Mouse (Mus musculus): ENCODE data around the gene Tdrd7. TPM values are rescaled to one million over a fixed set of nuclear protein-coding genes. Genes with fewer than 3 reads are reported as not detected.

Tdrd7 gene
- polyA plus RNA-seq, 1 experiment from 2014 or later = 17.2 TPM

DNA sequence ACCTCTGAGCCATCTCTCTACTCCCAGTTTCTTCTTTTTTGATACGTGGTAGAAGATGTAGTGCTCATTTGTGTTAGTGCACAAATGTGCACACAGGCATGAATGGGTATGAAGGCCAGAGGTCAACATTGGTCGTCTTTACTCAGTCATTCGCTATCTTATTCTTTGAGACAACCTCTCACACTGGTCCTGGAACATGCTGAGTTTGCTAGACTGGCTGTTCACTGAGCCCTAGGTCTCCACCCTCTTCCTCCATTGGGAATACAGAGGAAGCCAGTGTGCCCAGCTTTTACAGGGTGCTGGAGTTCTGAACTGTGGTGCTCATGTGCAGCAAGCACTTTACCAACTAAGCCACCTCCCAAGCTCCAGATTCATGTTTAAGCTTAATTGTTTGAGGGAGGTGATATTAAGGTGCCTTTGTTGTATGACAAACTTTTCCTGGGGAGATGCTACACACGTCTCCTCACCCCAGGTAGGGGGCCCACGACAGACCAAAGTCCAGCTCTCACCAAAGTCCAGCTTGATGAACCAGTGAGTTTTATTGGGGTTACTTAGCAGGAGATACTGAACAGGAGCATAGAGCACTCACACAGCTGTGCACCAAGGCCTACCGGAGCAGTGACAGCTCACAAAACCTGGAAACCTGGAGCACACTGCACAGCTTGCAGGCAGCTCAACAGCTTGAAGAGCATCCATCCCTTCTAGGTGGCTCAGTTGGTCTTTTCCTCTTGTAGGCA, 12.0 kb downstream of the Tdrd7 start:
- Histone ChIP-seq H3K27me3 (no peaks in the 10 kb centered on the region), H3K9me3 (replicated peaks) (no peaks in the 10 kb centered on the region), H3K27ac (no peak overlapping the region), H3K36me3 (no peaks in the 10 kb centered on the region), H3K4me2 (no peak overlapping the region), H3K4me3 (no peak overlapping the region), H3K9ac (no peak overlapping the region), H3K4me1 (replicated peaks) (peaks cover 11% of the 10 kb centered on the region)
- WGBS = 81% methylated on average over 6 of the region's 6 CpGs
- no peak for ATAC-seq (replicated peaks; ENCODE audit: insufficient number of reproducible peaks, insufficient read depth, low FRiP score, low read depth)

DNA sequence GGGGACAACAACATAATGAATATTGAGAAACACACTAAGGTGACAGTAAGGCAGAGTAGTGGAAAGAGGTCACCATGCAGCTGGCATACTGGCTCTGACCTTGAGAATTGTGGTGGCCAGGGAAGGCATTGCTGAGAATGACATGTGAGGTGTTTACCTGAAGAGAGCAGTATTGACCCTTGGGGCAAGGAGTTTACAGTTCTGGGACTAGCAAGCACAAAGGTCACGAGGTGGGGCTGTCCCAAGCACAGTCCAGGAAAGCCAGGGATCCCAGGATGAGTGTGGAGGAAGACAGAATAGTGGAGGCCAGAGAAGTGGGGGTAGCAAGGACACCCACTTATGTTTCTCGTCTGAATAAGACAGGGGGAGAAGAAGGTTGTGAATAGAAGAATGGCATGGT, 14.8 kb downstream of the Tdrd7 start:
- Histone ChIP-seq H3K9ac (no peak overlapping the region), H3K36me3 (no peaks in the 10 kb centered on the region), H3K27ac (no peak overlapping the region), H3K4me1 (replicated peaks) (no peaks in the 10 kb centered on the region), H3K4me3 (no peak overlapping the region), H3K4me2 (no peak overlapping the region), H3K27me3 (no peaks in the 10 kb centered on the region), H3K9me3 (replicated peaks) (no peaks in the 10 kb centered on the region)
- WGBS = 54% methylated on average over 2 of the region's 2 CpGs
- no peak for ATAC-seq (replicated peaks; ENCODE audit: insufficient number of reproducible peaks, insufficient read depth, low FRiP score, low read depth)

DNA sequence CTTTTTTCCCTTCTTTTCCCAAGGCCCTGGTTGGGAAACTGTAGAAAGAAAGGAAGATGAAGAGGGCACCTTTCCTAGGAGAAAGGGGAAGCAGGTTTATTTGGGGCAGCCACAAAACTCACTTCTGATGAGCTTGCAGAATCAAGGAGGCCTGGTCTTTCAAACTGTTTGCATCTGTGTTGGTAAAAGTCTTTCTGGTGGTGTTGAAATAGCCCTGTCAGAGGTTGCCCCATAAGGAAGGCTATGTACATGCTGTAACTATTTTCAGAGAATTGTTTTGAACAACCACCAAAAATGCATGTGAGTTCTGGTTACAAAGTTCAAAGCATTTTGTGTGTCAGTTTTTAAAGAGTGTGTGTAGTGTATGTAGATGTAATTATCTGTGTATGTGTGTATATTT, 15.9 kb downstream of the Tdrd7 start:
- Histone ChIP-seq H3K27me3 (no peaks in the 10 kb centered on the region), H3K27ac (no peak overlapping the region), H3K9ac (no peak overlapping the region), H3K4me1 (replicated peaks) (no peaks in the 10 kb centered on the region), H3K9me3 (replicated peaks) (no peaks in the 10 kb centered on the region), H3K4me2 (no peak overlapping the region), H3K4me3 (no peak overlapping the region), H3K36me3 (no peaks in the 10 kb centered on the region)
- no peak for ATAC-seq (replicated peaks; ENCODE audit: insufficient number of reproducible peaks, insufficient read depth, low FRiP score, low read depth)

DNA sequence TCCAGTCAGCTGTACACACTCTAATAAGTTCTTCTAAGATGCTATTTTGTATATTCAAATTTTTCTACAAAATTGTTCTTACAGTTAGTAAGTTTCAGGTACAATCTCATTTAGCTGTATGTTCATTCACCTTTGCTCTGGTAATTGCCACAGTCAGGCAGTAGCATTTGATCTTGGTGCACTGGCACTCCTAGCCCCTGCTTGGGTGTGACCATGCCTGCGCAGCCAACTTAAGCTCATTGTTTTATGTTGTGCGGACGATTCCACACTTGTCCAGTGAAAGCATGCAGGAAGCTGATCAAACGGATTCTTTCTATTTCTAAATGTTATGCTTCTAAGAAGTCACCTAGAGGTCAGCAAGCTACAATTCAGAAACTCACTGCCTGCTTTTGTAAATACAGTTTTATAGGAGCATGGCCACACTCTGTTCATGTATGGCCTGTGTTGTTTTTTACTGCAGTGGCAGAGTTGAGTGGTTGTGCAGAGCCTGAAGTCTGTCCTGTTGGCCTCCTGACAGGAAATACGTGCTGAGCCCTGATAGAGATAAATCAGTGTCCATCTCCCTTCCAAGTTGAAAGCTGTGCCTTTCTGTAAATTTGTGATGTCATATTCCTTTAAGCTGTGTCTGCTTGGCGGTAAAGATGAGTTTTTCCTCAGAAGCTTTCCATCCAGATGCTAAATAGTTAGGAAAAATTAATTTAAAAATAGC, 25.4 kb downstream of the Tdrd7 start:
- no peak overlapping the region for H3K9ac ChIP-seq
- no peak overlapping the region for H3K4me3 ChIP-seq
- no peak overlapping the region for H3K4me2 ChIP-seq
- ATAC-seq (replicated peaks; ENCODE audit: insufficient number of reproducible peaks, insufficient read depth, low FRiP score, low read depth) = no peak
- H3K27me3 ChIP-seq = no peaks in the 10 kb centered on the region
- H3K36me3 ChIP-seq = peaks cover 11% of the 10 kb centered on the region; the same call in 1 of the 2 replicates
- H3K27ac ChIP-seq = peak overlapping the region; percentile 2; the same call in 1 of the 2 replicates
- H3K4me1 ChIP-seq (replicated peaks) = peaks cover 6% of the 10 kb centered on the region
- no peaks in the 10 kb centered on the region for H3K9me3 ChIP-seq (replicated peaks)
- WGBS = 42% methylated on average over 6 of the region's 6 CpGs

DNA sequence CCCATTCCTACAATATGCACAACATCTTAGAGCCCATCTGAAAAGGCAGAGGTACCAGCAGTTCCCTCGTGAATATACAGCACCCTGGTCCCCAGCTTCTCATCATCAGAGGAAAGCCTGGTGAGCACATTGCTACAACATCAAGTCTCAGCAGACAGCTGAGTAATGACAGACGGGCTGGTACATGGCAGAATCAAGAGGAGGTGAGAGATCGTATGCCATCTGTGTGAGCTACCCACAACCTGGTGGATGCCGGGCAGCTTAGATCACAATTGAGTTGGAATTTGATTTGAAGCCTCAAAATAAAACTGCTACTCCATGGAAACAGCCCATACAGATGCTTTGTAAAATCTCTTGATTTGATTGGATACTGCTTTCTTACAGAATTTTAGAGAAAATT, 33.4 kb downstream of the Tdrd7 start:
- H3K9ac ChIP-seq = no peak overlapping the region
- no peak overlapping the region for H3K4me2 ChIP-seq
- 78% methylated on average over 4 of the region's 4 CpGs for whole genome bisulfite sequencing
- H3K36me3 ChIP-seq = 0 out of 2 replicates have a peak, but pooled peaks cover 5% of the 10 kb centered on the region
- no peak overlapping the region for H3K4me3 ChIP-seq
- no peak for ATAC-seq (replicated peaks; ENCODE audit: insufficient number of reproducible peaks, insufficient read depth, low FRiP score, low read depth)
- H3K4me1 ChIP-seq (replicated peaks) = no peaks in the 10 kb centered on the region
- no peak overlapping the region for H3K27ac ChIP-seq
- H3K9me3 ChIP-seq (replicated peaks) = no peaks in the 10 kb centered on the region
- H3K27me3 ChIP-seq = no peaks in the 10 kb centered on the region

DNA sequence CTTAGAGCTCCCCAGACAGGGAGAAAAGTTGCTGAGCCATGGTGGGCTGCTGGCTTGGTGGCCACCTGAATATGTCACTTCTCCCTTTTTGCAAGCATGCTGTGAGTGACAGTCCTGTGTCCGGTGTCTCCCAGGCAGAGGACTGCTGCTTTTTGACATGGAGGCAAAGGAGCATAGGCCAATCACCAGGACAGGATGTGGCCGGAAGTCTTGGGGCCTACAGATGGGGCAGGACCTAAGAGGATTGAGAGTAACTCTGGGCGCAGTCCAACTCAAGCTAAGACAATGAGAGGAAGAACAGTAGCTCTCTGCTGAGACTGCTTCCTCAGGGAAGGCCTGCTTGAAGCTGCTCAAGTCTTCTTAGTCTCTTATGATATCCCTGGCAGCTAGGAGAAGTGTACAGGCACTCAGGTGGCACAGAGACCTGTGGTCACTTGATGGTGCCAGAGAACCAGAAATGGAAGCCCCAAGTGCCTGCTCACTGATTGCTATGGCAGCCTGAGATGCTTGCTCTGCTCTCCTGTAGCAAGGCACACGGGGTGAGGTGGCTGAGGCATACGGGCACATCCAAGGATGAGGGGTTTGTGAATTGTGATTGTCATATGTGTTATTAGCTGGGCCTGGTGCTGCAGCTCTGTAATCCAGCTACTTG, 43.1 kb downstream of the Tdrd7 start:
- Histone ChIP-seq H3K9me3 (replicated peaks) (no peaks in the 10 kb centered on the region), H3K27ac (peak overlapping the region; percentile 55), H3K27me3 (no peaks in the 10 kb centered on the region), H3K36me3 (peaks cover 9% of the 10 kb centered on the region), H3K4me3 (no peak overlapping the region), H3K4me1 (replicated peaks) (0 out of 2 replicates have a peak, but pooled peaks cover 4% of the 10 kb centered on the region), H3K4me2 (no peak overlapping the region), H3K9ac (no peak overlapping the region)
- ATAC-seq (replicated peaks; ENCODE audit: insufficient number of reproducible peaks, insufficient read depth, low FRiP score, low read depth) = peak; percentile 35; the same call in 1 of the 2 replicates
- WGBS = 74% methylated on average over 5 of the region's 5 CpGs

DNA sequence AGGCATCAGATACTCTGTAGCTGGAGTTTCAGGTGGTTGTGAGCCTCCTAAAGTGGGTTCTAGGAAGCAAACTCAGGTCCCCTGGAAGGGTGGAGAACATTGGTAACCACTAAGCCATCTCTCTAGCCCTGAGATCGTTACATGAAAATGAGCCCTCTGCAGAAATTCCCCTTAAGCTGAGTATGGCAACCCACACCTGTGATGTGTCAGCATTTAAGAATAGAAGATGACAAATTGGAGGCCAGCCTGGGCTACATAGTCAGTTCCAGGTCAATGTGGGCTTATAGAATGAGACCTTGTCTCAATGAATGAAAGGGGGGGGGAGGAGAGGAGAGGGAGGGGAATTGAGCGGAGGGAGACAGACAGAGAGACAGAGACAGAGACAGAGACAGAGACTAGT, 46.6 kb downstream of the Tdrd7 start:
- H3K36me3 ChIP-seq = peaks cover 16% of the 10 kb centered on the region
- ATAC-seq (replicated peaks; ENCODE audit: insufficient number of reproducible peaks, insufficient read depth, low FRiP score, low read depth) = no peak
- no peak overlapping the region for H3K27ac ChIP-seq
- WGBS = 83% methylated on average over 2 of the region's 2 CpGs
- no peak overlapping the region for H3K4me2 ChIP-seq
- no peaks in the 10 kb centered on the region for H3K9me3 ChIP-seq (replicated peaks)
- H3K27me3 ChIP-seq = no peaks in the 10 kb centered on the region
- H3K4me1 ChIP-seq (replicated peaks) = 0 out of 2 replicates have a peak, but pooled peaks cover 4% of the 10 kb centered on the region
- no peak overlapping the region for H3K9ac ChIP-seq
- H3K4me3 ChIP-seq = no peak overlapping the region

DNA sequence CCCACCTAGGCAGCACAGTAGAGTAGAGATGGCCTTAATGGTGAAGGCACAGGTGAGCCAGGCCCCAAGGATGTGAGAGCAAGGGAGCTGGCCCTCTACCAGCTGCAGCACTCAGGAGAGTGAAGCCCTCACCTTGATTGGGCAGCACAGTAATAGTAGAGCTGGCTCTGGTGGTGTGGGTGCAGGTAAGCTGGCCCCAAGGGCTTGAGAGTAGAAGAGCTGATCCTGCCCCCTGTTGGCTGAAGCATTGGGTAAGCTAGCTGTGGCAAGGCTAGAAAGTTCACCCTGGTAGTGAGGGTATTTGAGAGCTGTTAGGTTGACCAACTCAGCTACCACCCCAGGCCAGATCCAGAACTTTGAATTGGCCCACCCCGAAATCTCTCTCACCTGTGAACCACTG, 50.5 kb downstream of the Tdrd7 start:
- H3K4me2 ChIP-seq = no peak overlapping the region
- no peaks in the 10 kb centered on the region for H3K27me3 ChIP-seq
- H3K4me1 ChIP-seq (replicated peaks) = no peaks in the 10 kb centered on the region
- H3K27ac ChIP-seq = no peak overlapping the region
- peaks cover 23% of the 10 kb centered on the region for H3K36me3 ChIP-seq
- no peak overlapping the region for H3K4me3 ChIP-seq
- no peak overlapping the region for H3K9ac ChIP-seq
- no peaks in the 10 kb centered on the region for H3K9me3 ChIP-seq (replicated peaks)
- WGBS = 88% methylated on average over 1 of the region's 1 CpGs
- no peak for ATAC-seq (replicated peaks; ENCODE audit: insufficient number of reproducible peaks, insufficient read depth, low FRiP score, low read depth)

DNA sequence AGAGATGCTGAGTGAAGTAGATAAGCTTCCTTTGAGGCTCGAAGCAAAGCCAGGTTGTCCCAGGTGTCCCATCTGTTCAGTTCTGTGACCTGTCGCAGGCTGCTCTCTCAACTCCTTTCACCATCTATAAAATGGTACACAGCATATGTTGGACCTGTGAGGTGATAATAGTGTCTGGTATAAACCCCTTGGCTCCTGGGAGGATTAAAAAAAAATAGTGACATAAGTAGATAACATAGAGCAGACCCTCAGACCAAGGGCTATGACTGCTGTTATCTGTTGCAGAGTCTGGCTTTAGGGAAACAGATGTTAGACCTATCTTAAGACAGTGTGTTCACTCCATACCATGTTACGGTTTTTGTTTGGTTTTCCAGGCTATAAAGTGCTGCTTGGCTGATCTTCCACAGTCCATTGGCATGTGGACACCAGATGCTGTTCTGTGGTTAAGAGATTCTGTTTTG, 57.9 kb downstream of the Tdrd7 start:
- H3K36me3 ChIP-seq = peaks cover 5% of the 10 kb centered on the region; the same call in 1 of the 2 replicates

DNA sequence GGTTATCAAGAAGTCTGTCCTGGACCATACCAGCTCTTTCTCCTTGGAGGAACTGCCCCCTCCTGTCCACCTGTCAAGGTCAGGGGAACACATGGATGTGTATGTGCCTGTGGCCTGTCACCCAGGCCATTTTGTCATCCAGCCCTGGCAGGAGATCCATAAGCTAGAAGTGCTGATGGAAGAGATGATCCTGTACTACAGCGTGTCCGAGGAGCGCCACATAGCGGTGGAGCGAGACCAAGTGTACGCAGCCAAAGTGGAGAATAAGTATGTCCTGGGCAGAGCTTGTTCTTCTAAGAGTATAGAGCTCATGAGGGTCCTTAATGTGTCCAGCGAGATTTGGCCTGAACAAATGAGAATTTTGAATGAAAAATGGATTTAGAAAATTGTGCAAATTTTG, 60.8 kb downstream of the Tdrd7 start:
- ATAC-seq (replicated peaks; ENCODE audit: insufficient number of reproducible peaks, insufficient read depth, low FRiP score, low read depth) = no peak
- no peak overlapping the region for H3K4me3 ChIP-seq
- no peak overlapping the region for H3K27ac ChIP-seq
- H3K9me3 ChIP-seq (replicated peaks) = no peaks in the 10 kb centered on the region
- H3K4me1 ChIP-seq (replicated peaks) = peaks cover 4% of the 10 kb centered on the region
- H3K4me2 ChIP-seq = no peak overlapping the region
- no peak overlapping the region for H3K9ac ChIP-seq
- no peaks in the 10 kb centered on the region for H3K36me3 ChIP-seq
- WGBS = 39% methylated on average over 7 of the region's 7 CpGs
- no peaks in the 10 kb centered on the region for H3K27me3 ChIP-seq

More for the DNA sequence above, 57.9 kb downstream of the Tdrd7 start:
- peak; percentile 43; the same call in 1 of the 2 replicates for ATAC-seq (replicated peaks; ENCODE audit: insufficient number of reproducible peaks, insufficient read depth, low FRiP score, low read depth)
- Histone ChIP-seq H3K27me3 (no peaks in the 10 kb centered on the region), H3K4me2 (no peak overlapping the region), H3K4me1 (replicated peaks) (peaks cover 4% of the 10 kb centered on the region), H3K27ac (no peak overlapping the region), H3K4me3 (no peak overlapping the region), H3K9me3 (replicated peaks) (no peaks in the 10 kb centered on the region), H3K9ac (no peak overlapping the region)
- whole genome bisulfite sequencing = 34% methylated on average over 3 of the region's 3 CpGs

DNA sequence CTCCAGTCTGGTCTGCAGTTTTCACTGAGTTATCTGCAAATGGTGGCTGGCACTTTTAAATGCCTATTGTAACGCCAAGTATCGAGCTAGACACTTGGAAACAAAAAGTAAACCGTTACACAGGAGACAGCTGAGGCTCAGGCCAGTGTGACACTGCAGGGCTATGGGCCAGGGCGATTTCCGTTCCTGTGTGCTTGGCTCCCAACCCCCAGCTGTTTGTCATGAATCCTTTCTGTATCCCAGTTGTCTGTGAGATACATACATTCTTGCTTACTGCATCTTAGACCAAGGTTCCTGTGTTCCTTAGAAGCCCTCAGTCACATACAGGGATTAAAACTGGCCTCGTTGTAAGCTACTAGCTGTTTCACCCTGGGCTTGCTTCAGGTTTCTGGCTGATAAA, 63.1 kb downstream of the Tdrd7 start:
- H3K27ac ChIP-seq = peak overlapping the region; percentile 9; the same call in 1 of the 2 replicates

More for the DNA sequence above, 63.1 kb downstream of the Tdrd7 start:
- Histone ChIP-seq H3K9me3 (replicated peaks) (no peaks in the 10 kb centered on the region), H3K27me3 (no peaks in the 10 kb centered on the region), H3K4me3 (no peak overlapping the region), H3K4me1 (replicated peaks) (peaks cover 14% of the 10 kb centered on the region), H3K9ac (no peak overlapping the region), H3K36me3 (no peaks in the 10 kb centered on the region), H3K4me2 (no peak overlapping the region)
- 62% methylated on average over 6 of the region's 6 CpGs for WGBS
- ATAC-seq (replicated peaks; ENCODE audit: insufficient number of reproducible peaks, insufficient read depth, low FRiP score, low read depth) = no peak
